Mouse (Mus musculus) CH12.LX (cell line): Measurements from ENCODE around the gene Enpp1. TPM values are rescaled to one million over a fixed set of nuclear protein-coding genes. Genes with fewer than 3 reads are reported as not detected.

ENCODE experiments used
- DNase-seq: peaks from one replicate; pipeline ENCODE4 v3.0.0-alpha.2; 2013; ENCODE audit errors: extremely low read depth
- H3K27ac ChIP-seq: 2 replicates; pipeline ENCODE4 v1.5.1; 2012; ENCODE audit warnings: low read depth, mild to moderate bottlenecking, control low read depth, moderate library complexity; ENCODE audit not compliant: insufficient read depth
- H3K27me3 ChIP-seq: replicated peaks from 2 replicates; pipeline ENCODE3; 2012; ENCODE audit warnings: inconsistent platforms
- H3K36me3 ChIP-seq, 2 experiments: replicated peaks in 1 of 2; 2 replicates each; pipeline versions ENCODE3 to v1.6.1; 2012; ENCODE audit warnings: inconsistent platforms in 1 of 2, low read length in 1 of 2, mild to moderate bottlenecking in 1 of 2, mixed read lengths in 1 of 2, moderate library complexity in 1 of 2; ENCODE audit not compliant: control insufficient read depth in 1 of 2, insufficient read depth in 1 of 2
- H3K4me1 ChIP-seq, 2 experiments: 2 replicates each; pipeline ENCODE4 v1.6.1; 2012; ENCODE audit warnings: inconsistent platforms in 1 of 2, moderate library complexity in 1 of 2; ENCODE audit not compliant: insufficient read depth in 2 of 2, control insufficient read depth in 1 of 2
- H3K4me2 ChIP-seq: 2 replicates; pipeline ENCODE4 v1.6.1; 2012; ENCODE audit warnings: low read depth, mild to moderate bottlenecking, control low read depth; ENCODE audit not compliant: poor library complexity, insufficient read depth, severe bottlenecking
- H3K4me3 ChIP-seq, 3 experiments: fragments of 150-350 bp in 1 of 3; sonication (generic) in 1 of 3; replicated peaks in 1 of 3; 2 replicates each; pipeline versions ENCODE3 to v1.5.1; 2011 to 2012; ENCODE audit warnings: low read depth in 2 of 3, low read length in 2 of 3, mild to moderate bottlenecking in 2 of 3, moderate library complexity in 2 of 3, control low read depth in 1 of 3, improper control_type of control experiment in 1 of 3, inconsistent platforms in 1 of 3, mixed read lengths in 1 of 3; ENCODE audit not compliant: poor library complexity in 1 of 3
- H3K79me2 ChIP-seq: replicated peaks from 2 replicates; pipeline ENCODE4 v1.6.1; 2012; ENCODE audit warnings: mild to moderate bottlenecking, moderate library complexity; ENCODE audit not compliant: control insufficient read depth, poor library complexity, insufficient read depth, severe bottlenecking; ENCODE audit errors: extremely low read depth
- H3K9ac ChIP-seq: 2 replicates; pipeline ENCODE4 v1.6.1; 2012; ENCODE audit warnings: low read depth, mild to moderate bottlenecking, control low read depth, moderate library complexity; ENCODE audit not compliant: insufficient read depth
- H3K9me3 ChIP-seq: replicated peaks from 2 replicates; pipeline ENCODE3; 2012; ENCODE audit warnings: low read length, inconsistent platforms, mixed read lengths
- BHLHE40 ChIP-seq: IDR thresholded peaks from 2 replicates; pipeline ENCODE4 v1.6.1; 2011; ENCODE audit warnings: mild to moderate bottlenecking, low read depth, low read length, improper control_type of control experiment
- CHD2 ChIP-seq: IDR thresholded peaks from 2 replicates; pipeline ENCODE4 v1.6.1; 2011; ENCODE audit warnings: low read length, improper control_type of control experiment
- CTCF ChIP-seq, 2 experiments: IDR thresholded peaks in 1 of 2; conservative IDR thresholded peaks in 1 of 2; 2 replicates each; pipeline ENCODE4 v1.5.1; 2011 to 2012; ENCODE audit warnings: low read depth in 2 of 2, low read length in 2 of 2, improper control_type of control experiment in 1 of 2, inconsistent platforms in 1 of 2, mild to moderate bottlenecking in 1 of 2, moderate library complexity in 1 of 2
- E2F4 ChIP-seq: IDR thresholded peaks from 2 replicates; pipeline ENCODE4 v1.6.1; 2011; ENCODE audit warnings: low read depth, low read length, improper control_type of control experiment; ENCODE audit not compliant: insufficient replicate concordance
- ELF1 ChIP-seq: IDR thresholded peaks from 2 replicates; pipeline ENCODE4 v1.6.1; 2014; ENCODE audit warnings: low read depth, mild to moderate bottlenecking, inconsistent platforms, low read length, improper control_type of control experiment
- EP300 ChIP-seq: IDR thresholded peaks from 2 replicates; pipeline ENCODE4 v1.6.1; 2011; ENCODE audit warnings: low read length, improper control_type of control experiment
- GABPA ChIP-seq: IDR thresholded peaks from 2 replicates; pipeline ENCODE4 v1.6.1; 2012; ENCODE audit warnings: low read depth, low read length, improper control_type of control experiment, inconsistent platforms; ENCODE audit not compliant: insufficient replicate concordance
- IRF4 ChIP-seq: IDR thresholded peaks from 2 replicates; pipeline ENCODE4 v1.6.1; 2014; ENCODE audit warnings: low read depth, mild to moderate bottlenecking, inconsistent platforms, low read length, improper control_type of control experiment
- MAX ChIP-seq: IDR thresholded peaks from 2 replicates; pipeline ENCODE4 v1.6.1; 2011; ENCODE audit warnings: low read length, improper control_type of control experiment
- MAZ ChIP-seq: IDR thresholded peaks from 2 replicates; pipeline ENCODE4 v1.6.1; 2012; ENCODE audit warnings: low read depth, mild to moderate bottlenecking, inconsistent platforms, low read length, improper control_type of control experiment, moderate library complexity
- MYC ChIP-seq: IDR thresholded peaks from 2 replicates; pipeline ENCODE4 v1.6.1; 2011; ENCODE audit warnings: low read depth, mild to moderate bottlenecking, improper control_type of control experiment, low read length
- NELFE ChIP-seq: IDR thresholded peaks from 2 replicates; pipeline ENCODE4 v1.6.1; 2011; ENCODE audit warnings: low read depth, low read length, improper control_type of control experiment
- NRF1 ChIP-seq: IDR thresholded peaks from 2 replicates; pipeline ENCODE4 v1.6.1; 2014; ENCODE audit warnings: low read depth, mild to moderate bottlenecking, inconsistent platforms, low read length, improper control_type of control experiment, moderate library complexity
- RAD21 ChIP-seq: IDR thresholded peaks from 2 replicates; pipeline ENCODE4 v1.6.1; 2011; ENCODE audit warnings: low read depth, mild to moderate bottlenecking, low read length, improper control_type of control experiment, moderate library complexity
- RCOR1 ChIP-seq: conservative IDR thresholded peaks from 2 replicates; pipeline ENCODE4 v1.6.1; 2012; ENCODE audit warnings: low read depth, mild to moderate bottlenecking, inconsistent platforms, low read length, improper control_type of control experiment
- SIN3A ChIP-seq: IDR thresholded peaks from 2 replicates; pipeline ENCODE4 v1.6.1; 2012; ENCODE audit warnings: low read length, improper control_type of control experiment, inconsistent platforms
- UBTF ChIP-seq: IDR thresholded peaks from 2 replicates; pipeline ENCODE4 v1.6.1; 2012; ENCODE audit warnings: low read depth, mild to moderate bottlenecking, inconsistent platforms, low read length, improper control_type of control experiment, moderate library complexity
- ZKSCAN1 ChIP-seq: IDR thresholded peaks from 2 replicates; pipeline ENCODE4 v1.6.1; 2012; ENCODE audit warnings: low read depth, inconsistent platforms, low read length, improper control_type of control experiment, borderline replicate concordance
- ZMIZ1 ChIP-seq: IDR thresholded peaks from 2 replicates; pipeline ENCODE4 v1.6.1; 2012; ENCODE audit warnings: low read depth, mild to moderate bottlenecking, inconsistent platforms, low read length, improper control_type of control experiment
- ZNF384 ChIP-seq: IDR thresholded peaks from 2 replicates; pipeline ENCODE4 v1.6.1; 2012; ENCODE audit warnings: low read depth, low read length, improper control_type of control experiment, inconsistent platforms
- dilution Hi-C: fragments of 300-500 bp; cut with MboI; formaldehyde crosslinking; loops from 2 replicates; pipeline ENCODE4 v1.14.3; 2020; ENCODE audit warnings: low sequenced_read_pairs; ENCODE audit not compliant: extremely low pct_unique_long_range_greater_than_20kb, extremely low pct_ligation_motif_present
- in situ Hi-C: fragments of 300-500 bp; cut with MboI; formaldehyde crosslinking; loops from 3 replicates; pipeline ENCODE4 v1.14.3; 2019; ENCODE audit warnings: low sequenced_read_pairs, low pct_ligation_motif_present, low pct_unique_long_range_greater_than_20kb, mixed read lengths
- polyA plus RNA-seq: library from polyadenylated mRNA; unstranded; fragments of >175 nt; gene quantifications from 2 replicates; pipeline ENCODE4 v1.2.1, GENCODE M21; 2012; ENCODE audit warnings: low read depth; ENCODE audit not compliant: insufficient read length
- total RNA-seq, 2 experiments: library from RNA; depleted of rRNA; stranded (reverse); fragments of 300-350 nt in 1 of 2; fragments of >200 nt in 1 of 2; gene quantifications; 2 replicates each; pipeline ENCODE4 v1.2.3; 2012 to 2014

Enpp1 gene
- total and polyA plus RNA-seq, 3 experiments = 0.58 to 2.8 (median 0.87) TPM

DNA sequence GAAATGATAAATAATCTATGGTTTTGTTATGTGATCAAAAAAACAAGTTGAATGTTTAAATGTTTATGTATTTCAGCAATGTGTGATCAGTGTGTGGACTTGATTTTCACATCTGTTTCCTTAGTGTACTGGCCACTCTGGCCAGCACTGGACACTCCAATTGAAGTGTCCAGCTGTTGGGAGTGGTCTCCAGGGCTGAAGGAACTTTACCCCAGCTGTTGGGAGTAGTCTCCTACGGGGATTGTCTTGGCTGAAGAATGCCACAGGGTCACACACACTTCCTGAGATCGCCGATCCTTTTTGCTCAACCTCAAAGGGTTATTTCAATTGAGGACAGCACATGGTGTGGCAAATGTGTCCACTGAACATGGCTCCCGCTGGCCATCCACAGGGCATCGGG is 16.2 kb downstream of the Enpp1 start:
- in situ Hi-C loops = no loop called here
- Histone ChIP-seq H3K9ac (no peak overlapping the region), H3K27me3 (no peaks in the 10 kb centered on the region), H3K4me1 (no peaks in the 10 kb centered on the region), H3K9me3 (no peaks in the 10 kb centered on the region), H3K27ac (no peak overlapping the region), H3K36me3 (no peaks in the 10 kb centered on the region), H3K4me3 (no peak overlapping the region), H3K79me2 (no peaks in the 10 kb centered on the region), H3K4me2 (no peak overlapping the region)
- dilution Hi-C loops = no loop called here
- DNase-seq = no peak
- TF ChIP-seq ZNF384 = no peak
- TF ChIP-seq RAD21 = no peak

DNA sequence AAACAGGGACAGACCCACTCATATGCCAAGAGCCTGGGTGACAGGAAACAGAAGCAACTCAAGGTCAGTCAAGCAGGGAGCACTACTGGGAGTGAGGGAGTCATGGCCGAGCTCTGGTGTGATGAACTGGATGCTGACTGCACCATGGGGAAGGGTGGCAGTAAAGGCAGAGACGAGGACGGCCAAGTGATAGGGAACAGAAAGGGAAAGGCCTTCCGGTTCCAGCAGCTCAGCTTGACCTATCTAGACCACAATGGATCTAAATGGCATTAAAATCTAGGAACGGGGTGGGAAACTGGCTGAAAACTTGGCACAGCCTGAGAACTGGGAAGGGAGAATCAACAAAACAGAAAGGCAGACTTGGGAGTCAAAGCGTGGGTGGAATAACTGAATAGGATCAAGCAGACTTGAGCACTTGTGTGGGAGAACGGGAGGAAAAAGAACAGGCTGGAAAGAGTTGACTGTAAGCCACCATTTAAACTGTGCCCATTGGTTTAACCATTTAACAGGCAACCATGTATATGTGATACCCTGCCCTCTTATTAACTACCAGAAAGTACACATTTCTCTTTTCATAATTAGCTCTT is 29.3 kb downstream of the Enpp1 start:
- Histone ChIP-seq H3K4me3 (no peak overlapping the region), H3K4me2 (no peak overlapping the region), H3K36me3 (no peaks in the 10 kb centered on the region), H3K79me2 (no peaks in the 10 kb centered on the region), H3K27ac (no peak overlapping the region), H3K9me3 (no peaks in the 10 kb centered on the region), H3K27me3 (no peaks in the 10 kb centered on the region), H3K9ac (no peak overlapping the region), H3K4me1 (no peaks in the 10 kb centered on the region)
- no peak for TF ChIP-seq ZMIZ1
- no peak for TF ChIP-seq UBTF
- no peak for TF ChIP-seq RCOR1
- no peak for TF ChIP-seq MAX
- no peak for TF ChIP-seq BHLHE40
- TF ChIP-seq E2F4 = no peak
- no peak for TF ChIP-seq ZKSCAN1
- TF ChIP-seq MAZ = no peak
- TF ChIP-seq MYC = no peak
- TF ChIP-seq SIN3A = no peak
- no peak for TF ChIP-seq GABPA
- no peak for TF ChIP-seq CTCF (conservative IDR thresholded peaks at IDR 0.05 in 1 of 2, IDR thresholded peaks at IDR 0.05 in 1 of 2; ENCODE audit: low read depth in 2 of 2, low read length in 2 of 2)
- TF ChIP-seq NRF1 = no peak
- no peak for DNase-seq
- dilution Hi-C loops = no loop called here
- in situ Hi-C loops = no loop called here

DNA sequence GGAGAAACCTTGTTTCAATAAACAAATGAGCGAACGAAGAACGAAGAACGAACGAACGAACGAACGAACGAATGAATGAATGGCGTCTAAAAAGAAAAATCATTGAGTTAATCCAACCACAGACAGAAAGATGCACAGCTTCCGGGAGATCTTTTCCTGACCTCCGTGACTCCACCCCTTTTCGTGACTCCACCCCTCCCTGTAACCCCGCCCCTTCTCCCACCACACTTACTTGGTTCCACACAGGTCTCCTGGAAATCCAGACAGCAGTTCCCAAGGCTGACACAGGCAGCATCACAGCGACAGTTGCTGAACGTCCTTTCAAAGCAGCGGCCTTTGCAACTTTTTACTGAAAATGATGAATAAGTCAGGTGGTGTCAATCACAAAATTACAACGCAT is 34.3 kb downstream of the Enpp1 start:
- Histone ChIP-seq H3K4me3 (no peak overlapping the region), H3K9me3 (no peaks in the 10 kb centered on the region), H3K36me3 (no peaks in the 10 kb centered on the region), H3K27me3 (no peaks in the 10 kb centered on the region), H3K4me1 (no peaks in the 10 kb centered on the region), H3K79me2 (no peaks in the 10 kb centered on the region), H3K4me2 (no peak overlapping the region), H3K27ac (no peak overlapping the region), H3K9ac (no peak overlapping the region)
- dilution Hi-C loops = no loop called here
- no peak for DNase-seq
- no peak for TF ChIP-seq SIN3A
- TF ChIP-seq RCOR1 = no peak
- TF ChIP-seq NELFE = no peak
- no peak for TF ChIP-seq MAZ
- TF ChIP-seq EP300 = no peak
- TF ChIP-seq CHD2 = no peak
- no peak for TF ChIP-seq ELF1
- no peak for TF ChIP-seq IRF4
- in situ Hi-C loops = no loop called here
